Mouse (Mus musculus) E14TG2a.4 (cell line): Measurements from ENCODE around the gene Gm7247.
"Not testable (repeated sequence)": the region's sequence is repeated elsewhere in the genome, so short reads cannot be mapped to it uniquely, and the experiment has no call there.

ENCODE experiments used
- CTCF ChIP-seq: conservative IDR thresholded peaks from 2 replicates; pipeline ENCODE4 v1.5.1; 2014; ENCODE audit warnings: low read length
- NANOG ChIP-seq: IDR thresholded peaks from 2 replicates; pipeline ENCODE4 v1.6.1; 2014; ENCODE audit warnings: borderline replicate concordance, low read length, mixed read lengths
- POU5F1 ChIP-seq: IDR thresholded peaks from 2 replicates; pipeline ENCODE4 v1.6.1; 2014; ENCODE audit warnings: low read length, borderline replicate concordance

DNA sequence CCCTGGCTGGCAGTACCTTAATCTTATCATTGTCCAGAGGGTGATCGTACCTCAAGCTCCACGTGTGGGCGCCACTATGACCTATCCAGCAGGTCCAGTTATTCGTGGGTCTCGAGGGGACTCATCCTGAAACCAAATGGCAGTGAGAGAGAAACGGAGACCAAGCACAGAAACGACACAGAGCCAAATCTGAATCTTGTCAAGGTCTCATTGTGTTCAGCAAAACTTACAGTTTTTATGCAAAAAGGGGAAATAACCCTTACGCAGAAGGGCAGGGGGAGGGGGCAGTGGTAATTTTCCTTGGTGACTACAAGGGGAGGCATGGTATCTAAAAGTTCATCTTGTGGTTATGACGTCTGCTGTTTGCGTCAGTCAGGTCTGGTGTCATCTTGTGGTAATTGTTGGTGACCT lies 121.4 kb downstream of the Gm7247 start:
- not testable (repeated sequence) for TF ChIP-seq NANOG, CTCF, POU5F1
